Mouse (Mus musculus) C2C12 (cell line): ENCODE measurements at regions not wholly inside any gene's neighbourhood (a gene's known extent, or its start where the extent isn't known, plus 50 kb on each side); places are given as distances from the start of the nearest gene placed in this dataset.

ENCODE experiments used
- CTCF ChIP-seq: IDR thresholded peaks from one replicate; pipeline ENCODE4 v1.5.1; 2011; ENCODE audit not compliant: control insufficient read depth, insufficient read depth, insufficient read length
- MAX ChIP-seq: IDR thresholded peaks from one replicate; pipeline ENCODE4 v1.6.1; 2011; ENCODE audit warnings: mild to moderate bottlenecking, control low read depth
- MYOD1 ChIP-seq: IDR thresholded peaks from one replicate; pipeline ENCODE4 v1.6.1; 2011; ENCODE audit warnings: low read depth; ENCODE audit not compliant: control insufficient read depth, insufficient read length
- MYOG ChIP-seq: IDR thresholded peaks from one replicate; pipeline ENCODE4 v1.6.1; 2011; ENCODE audit not compliant: control insufficient read depth, insufficient read length; ENCODE audit errors: extremely low read depth
- USF1 ChIP-seq: IDR thresholded peaks from one replicate; pipeline ENCODE4 v1.6.1; 2011; ENCODE audit warnings: low read depth, mild to moderate bottlenecking, control low read depth, moderate library complexity

DNA sequence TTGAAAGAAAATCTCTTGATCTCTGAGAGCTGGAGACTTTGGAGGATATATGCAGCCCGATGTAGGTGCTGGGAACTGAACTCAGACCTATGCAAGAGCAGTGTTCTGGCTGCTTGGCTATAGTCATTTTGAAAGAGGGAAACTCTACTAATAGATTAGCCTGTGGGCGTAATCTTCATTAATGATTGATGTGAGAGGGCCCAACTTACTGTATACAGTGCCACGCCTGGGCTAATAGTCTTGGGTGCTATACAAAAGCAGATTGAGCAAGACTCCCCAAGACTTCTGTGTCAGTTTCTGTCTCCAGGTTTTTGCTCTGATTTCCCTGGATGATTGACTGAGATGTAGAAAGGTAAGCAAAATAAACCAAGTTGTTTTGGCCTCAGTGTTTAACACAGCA, 781.7 kb upstream of the Tbl1xr1 start:
- no peak for TF ChIP-seq CTCF
- no peak for TF ChIP-seq MAX
- TF ChIP-seq MYOD1, result no peak
- TF ChIP-seq MYOG, result no peak
- no peak for TF ChIP-seq USF1
